Mouse (Mus musculus): Measurements from ENCODE around the gene Slc25a34.

The Slc25a34 gene

GRCm38 (mm10) chr4:141643118-141643855, 19.7 kb upstream of the Slc25a34 start:
- DNase-seq (ENCODE audit: extremely low spot score, low spot score), result no peak

DNA sequence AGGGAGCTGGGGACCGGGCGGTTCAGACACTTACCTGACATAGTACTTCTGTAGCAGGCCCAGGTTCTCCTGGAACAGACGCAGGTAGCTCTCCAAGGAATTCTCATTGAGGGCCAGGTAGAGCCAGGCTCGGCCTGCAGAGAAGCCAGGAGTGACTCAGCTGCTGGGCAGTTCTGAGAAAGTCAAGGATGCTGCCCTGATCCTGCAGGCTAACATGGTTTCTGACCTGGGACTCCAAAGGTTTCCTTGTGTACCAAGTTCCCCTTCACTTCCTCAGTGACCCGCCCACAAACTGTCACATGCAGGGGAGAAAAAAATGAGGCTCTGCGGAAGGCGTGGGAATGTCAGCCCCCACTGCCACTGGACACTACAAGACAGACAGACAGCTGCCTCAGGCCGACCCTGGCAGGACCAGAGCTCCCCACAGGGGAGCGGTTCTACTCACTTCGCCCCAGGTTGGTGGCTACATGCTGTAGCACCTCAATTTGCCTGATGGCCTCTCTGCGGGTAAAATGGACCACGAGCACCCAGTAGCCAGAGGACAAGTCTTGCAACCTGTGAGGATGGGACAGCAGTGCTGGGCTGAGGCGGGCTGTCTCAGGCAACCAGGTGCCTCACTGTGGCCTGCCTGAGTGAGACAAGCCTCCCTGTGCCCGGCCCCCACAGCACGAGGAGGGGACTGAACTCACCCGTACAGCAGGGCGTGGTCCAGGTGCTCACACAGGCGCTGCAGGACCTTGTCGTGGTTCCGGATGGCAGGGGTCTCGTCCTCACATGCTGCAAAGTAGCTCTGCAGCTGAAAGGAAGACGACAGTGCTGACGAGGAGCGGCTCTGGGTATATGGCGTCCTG, 18.6 kb upstream of the Slc25a34 start:
- no peak for DNase-seq (ENCODE audit: extremely low spot score, low spot score)

- no peak for DNase-seq (ENCODE audit: extremely low spot score, low spot score)
These were observed 17.7 kb upstream of the Slc25a34 start for GRCm38 (mm10) chr4:141641353-141641771.

DNA sequence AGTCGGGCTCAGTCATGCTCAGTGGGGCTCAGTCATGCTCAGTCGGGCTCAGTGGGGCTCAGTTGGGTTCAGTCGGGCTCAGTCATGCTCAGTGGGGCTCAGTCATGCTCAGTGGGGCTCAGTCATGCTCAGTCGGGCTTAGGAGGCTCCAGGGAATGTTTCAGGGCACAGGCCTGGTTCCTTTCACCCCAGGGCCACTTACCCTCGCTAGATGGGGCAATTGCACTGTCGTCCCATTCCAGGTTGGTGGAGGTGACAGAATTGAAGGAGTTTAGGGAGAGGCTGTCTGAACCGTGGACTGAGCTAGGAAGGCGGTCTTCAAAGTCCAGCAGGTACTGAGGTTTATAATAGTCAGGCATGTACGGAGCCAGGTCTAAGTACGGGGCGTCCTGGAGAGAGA, 15.9 kb upstream of the Slc25a34 start:
- no peak for DNase-seq (ENCODE audit: extremely low spot score, low spot score)

GRCm38 (mm10) chr4:141636693-141637092, 13.1 kb upstream of the Slc25a34 start:
- no peak for DNase-seq (ENCODE audit: extremely low spot score, low spot score)

DNA sequence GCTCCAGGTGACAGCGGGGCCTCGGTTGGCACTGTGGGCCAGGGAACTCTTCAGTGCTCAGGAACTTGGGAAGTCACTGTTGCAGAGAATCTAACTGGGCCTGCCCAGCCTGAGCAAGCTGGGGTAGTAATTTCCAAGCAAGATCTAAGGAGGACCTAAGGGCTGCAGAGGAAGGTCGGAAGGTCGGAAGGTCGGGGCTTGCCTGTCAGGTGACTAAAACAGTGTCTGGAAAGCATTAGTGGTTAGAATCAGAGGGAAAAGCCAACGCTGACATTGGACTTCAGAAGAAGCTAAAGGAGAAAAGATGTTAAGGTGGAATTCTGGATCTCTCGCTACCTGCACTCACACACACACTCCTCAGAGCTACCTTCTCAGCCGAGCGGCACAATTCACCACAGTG, 12.4 kb upstream of the Slc25a34 start:
- no peak for DNase-seq (ENCODE audit: extremely low spot score, low spot score)

- no peak for DNase-seq (ENCODE audit: extremely low spot score, low spot score)
These were observed 8.7 kb upstream of the Slc25a34 start for GRCm38 (mm10) chr4:141632111-141632873.

GRCm38 (mm10) chr4:141631250-141631649, 7.6 kb upstream of the Slc25a34 start:
- no peak for DNase-seq (ENCODE audit: extremely low spot score, low spot score)

DNA sequence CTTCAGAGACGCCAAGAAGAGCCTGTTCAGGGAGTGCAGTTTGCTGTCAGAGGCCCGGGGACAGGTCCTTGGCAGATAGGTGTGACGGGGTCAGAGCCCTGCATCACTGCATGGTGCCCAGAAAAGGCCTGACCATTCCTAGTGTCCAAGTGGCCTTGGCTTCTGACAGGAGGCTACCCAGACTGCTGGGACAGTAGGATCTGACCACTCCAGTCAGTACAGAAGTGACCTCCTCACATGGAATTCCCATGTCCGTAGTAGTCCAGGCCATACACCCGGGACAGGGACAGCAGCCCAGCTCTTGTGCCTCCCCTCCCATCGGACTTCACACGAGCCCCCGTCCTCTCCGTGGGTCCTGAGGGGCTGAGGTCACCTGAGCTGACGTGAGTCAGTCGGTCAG, 6.4 kb upstream of the Slc25a34 start:
- no peak for DNase-seq (ENCODE audit: extremely low spot score, low spot score)

- DNase-seq (ENCODE audit: extremely low spot score, low spot score), result no peak
These were observed 5.0 kb upstream of the Slc25a34 start for GRCm38 (mm10) chr4:141628661-141629060.

DNA sequence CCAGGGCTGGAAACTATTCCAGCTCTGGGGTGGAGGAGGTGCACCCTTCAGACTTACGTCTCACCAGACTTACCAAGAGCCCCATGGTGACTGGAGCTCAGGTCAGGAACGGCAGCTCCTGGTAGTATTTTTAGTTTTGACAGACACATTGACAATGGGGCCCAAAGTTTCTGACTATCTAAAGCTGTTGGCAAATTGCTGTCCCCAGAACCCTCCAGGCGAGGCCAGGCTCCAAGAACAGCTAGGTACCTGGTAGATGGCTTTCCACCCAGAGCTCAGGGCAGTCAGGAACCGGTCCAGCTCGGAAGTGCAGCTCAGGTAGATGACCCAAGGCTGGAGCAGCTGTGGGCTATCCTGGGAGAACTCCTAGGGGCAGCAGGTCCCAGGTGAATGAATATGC, 3.9 kb upstream of the Slc25a34 start:
- no peak for DNase-seq (ENCODE audit: extremely low spot score, low spot score)

- no peak for DNase-seq (ENCODE audit: extremely low spot score, low spot score)
These were observed 2.3 kb upstream of the Slc25a34 start for GRCm38 (mm10) chr4:141625774-141626550.

DNA sequence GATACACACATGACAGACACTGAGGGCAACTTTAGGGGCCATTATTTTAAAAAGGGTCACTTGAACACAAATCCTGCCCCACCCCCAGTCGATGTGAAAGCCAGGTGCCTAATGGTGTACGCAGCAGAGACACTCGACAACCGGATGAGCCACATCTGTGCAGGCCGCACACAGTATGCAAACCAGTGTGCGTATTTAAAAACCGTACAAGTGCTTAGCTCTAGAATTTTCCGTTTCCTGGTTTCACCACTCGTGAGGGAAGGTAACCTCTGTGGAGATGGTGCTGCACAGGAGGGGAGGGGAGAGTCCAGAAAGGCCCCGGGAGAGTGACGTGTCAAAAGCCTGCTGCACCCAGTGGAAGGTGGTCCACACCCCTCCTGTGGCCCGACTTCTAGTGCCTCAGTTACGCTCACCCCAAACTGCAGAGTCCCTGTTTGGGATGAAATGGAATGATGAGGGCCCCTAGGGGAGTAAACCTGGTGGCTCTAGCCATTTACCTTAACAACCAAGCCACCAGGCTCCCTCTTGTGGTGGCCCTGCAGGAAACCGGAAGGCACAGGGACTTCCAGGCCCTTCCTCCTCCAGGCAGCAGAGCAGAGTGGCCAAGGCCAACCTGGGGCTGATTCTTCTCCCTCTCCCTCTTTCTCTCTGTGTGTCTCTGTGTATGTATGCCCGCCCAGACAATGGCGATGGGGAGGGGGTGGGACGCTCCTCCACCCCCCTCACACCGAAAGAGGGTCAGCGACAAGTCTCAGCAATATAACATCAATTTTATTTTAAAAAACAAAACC, 1.6 kb upstream of the Slc25a34 start:
- no peak for DNase-seq (ENCODE audit: extremely low spot score, low spot score)

DNA sequence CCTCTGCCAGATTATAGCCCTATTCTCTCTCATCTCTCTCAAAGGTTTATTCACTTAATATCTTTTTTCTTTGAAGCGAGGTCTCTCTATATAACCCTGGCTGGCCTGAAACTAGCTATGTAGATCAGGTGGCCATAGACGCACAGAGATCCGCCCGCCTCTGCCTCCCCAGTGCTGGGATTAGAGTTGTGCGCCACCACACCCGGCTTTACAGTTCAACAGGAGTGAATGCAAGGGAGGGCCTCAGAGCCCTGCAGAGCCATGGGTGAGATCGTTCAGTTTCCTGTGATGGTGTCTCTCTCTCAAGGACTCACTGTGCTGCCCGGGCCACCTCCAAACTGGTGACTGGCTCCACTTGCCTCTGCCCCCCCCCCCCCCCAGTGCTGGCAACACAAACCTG, 513 bp upstream of the Slc25a34 start:
- DNase-seq (ENCODE audit: extremely low spot score, low spot score), result no peak

DNA sequence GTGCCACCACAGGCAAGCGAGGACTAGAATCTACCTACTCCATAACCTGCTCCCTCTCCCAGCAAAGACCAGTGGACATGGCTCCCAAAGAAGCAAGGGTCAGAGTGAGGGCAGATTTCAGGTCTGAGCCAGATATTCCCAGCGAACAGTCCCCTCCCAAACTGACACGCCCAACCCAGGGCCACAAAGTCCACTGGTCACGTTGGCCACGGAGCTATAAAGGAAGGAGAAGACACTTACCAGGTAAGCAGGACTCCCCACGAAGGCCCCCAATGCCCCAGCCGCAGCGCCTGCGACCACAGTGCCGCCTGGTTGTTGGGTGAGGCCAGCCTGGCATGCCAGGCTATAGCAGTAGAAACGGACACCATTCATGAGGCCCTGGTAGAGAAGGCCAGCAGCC, 584 bp downstream of the Slc25a34 start:
- no peak for DNase-seq (ENCODE audit: extremely low spot score, low spot score)

- no peak for DNase-seq (ENCODE audit: extremely low spot score, low spot score)
These were observed 1.0 kb downstream of the Slc25a34 start for GRCm38 (mm10) chr4:141622580-141622979.

GRCm38 (mm10) chr4:141622091-141622490, 1.5 kb downstream of the Slc25a34 start:
- no peak for DNase-seq (ENCODE audit: extremely low spot score, low spot score)

DNA sequence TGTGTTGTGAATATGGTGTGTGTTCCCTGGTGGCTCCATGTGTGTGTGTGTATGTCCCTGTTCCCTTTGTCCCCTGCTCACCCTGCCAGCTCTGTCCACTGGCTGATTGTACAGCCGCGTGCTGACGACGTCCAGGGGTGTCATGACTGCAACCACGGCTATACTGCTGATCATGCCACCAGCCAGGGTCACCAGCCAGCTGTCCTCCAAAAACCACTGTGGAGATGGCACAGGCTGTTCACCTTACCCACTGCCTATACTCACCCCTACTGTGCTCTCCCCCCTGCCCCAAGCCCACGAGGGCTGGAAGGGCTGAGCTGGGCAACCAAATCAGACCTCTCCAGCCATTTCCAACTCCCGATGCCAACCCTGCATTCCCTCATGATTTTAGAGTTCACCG, 2.3 kb downstream of the Slc25a34 start:
- DNase-seq (ENCODE audit: extremely low spot score, low spot score), result no peak

DNA sequence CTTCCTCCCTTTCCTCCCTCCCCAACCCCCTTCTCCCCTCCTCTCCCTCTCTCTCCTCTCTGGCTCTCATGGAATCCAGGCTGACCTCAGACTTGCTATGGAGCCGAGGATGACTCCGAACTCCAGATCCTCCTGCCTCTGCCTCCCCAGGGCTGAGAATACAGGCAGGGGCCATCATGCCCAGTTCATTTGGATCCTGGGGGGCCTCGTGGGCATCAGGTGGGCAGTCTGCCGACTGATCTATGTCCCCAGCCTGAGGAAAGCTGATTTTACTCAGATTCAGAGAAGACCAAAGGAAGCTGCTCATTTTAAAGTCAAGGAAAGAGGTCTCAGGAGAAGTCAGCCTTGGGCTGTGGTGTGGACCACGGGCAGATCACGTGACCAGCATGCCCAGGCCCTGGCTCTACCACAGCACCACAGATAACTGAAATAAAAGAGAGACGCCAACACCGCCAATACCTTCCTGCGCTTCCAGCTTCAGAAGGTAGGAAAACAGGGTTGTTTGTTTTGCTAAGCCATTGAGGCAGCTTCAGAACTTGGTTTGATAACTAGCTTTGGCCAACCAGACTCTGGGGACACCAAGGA, 4.2 kb downstream of the Slc25a34 start:
- DNase-seq (ENCODE audit: extremely low spot score, low spot score), result no peak

All from neural tube, embryonic 10.5 days (tissue).